ENCODE assay signal across 16 mouse cellular contexts in genomic region chr3:129892003-129892402, GRCm38 (mm10). TPM values are rescaled to one million over a fixed set of nuclear protein-coding genes. Genes with fewer than 3 reads are reported as not detected.
"Had no signal": no experiment of that assay in that cellular context is flagged by ENCODE, and none has a peak within 500 bp of the region (broad histone marks: within the 10 kb centered on the region; RNA-seq: fewer than 3 reads in every experiment).

No protein-coding gene starts in this region.

- H3K9me3 ChIP-seq: limb, embryonic 10.5 days; limb, embryonic 13.5 days; lung, embryonic 15.5 days; midbrain, embryonic 12.5 days; midbrain, embryonic 15.5 days; neural tube, embryonic 13.5 days had no signal

- H3K27me3 ChIP-seq: limb, embryonic 13.5 days; lung, embryonic 15.5 days; midbrain, embryonic 12.5 days; midbrain, embryonic 15.5 days; neural tube, embryonic 13.5 days had no signal

- H3K36me3 ChIP-seq: midbrain, embryonic 12.5 days had no signal

- H3K4me1 ChIP-seq: limb, embryonic 13.5 days; lung, embryonic 15.5 days; midbrain, embryonic 12.5 days; midbrain, embryonic 15.5 days; neural tube, embryonic 13.5 days had no signal

- H3K27ac ChIP-seq: limb, embryonic 10.5 days; limb, embryonic 13.5 days; lung, embryonic 15.5 days; midbrain, embryonic 12.5 days; midbrain, embryonic 15.5 days; neural tube, embryonic 13.5 days had no signal

- H3K4me3 ChIP-seq: limb, embryonic 10.5 days; limb, embryonic 13.5 days; lung, embryonic 15.5 days; midbrain, embryonic 12.5 days; midbrain, embryonic 15.5 days; neural tube, embryonic 13.5 days had no signal

- DNase-seq: kidney, adult 18-20 months; kidney, adult 9 months; kidney, postnatal 14 days; kidney, postnatal 4 days; lung, postnatal 10 days; lung, postnatal 4 days; retina, postnatal 1 day; right cerebral cortex, postnatal 25 days; thymus, postnatal 25 days had no signal

- H3K9ac ChIP-seq: limb, embryonic 13.5 days; lung, embryonic 15.5 days; midbrain, embryonic 12.5 days; midbrain, embryonic 15.5 days; neural tube, embryonic 13.5 days had no signal

- ATAC-seq: midbrain, embryonic 15.5 days had no signal

- H3K4me2 ChIP-seq: limb, embryonic 13.5 days; lung, embryonic 15.5 days; midbrain, embryonic 12.5 days; midbrain, embryonic 15.5 days; neural tube, embryonic 13.5 days had no signal

RNA-seq across cellular contexts. Expression of gene Cfi, which starts 56.3 kb away (rescaled TPM):
- polyA plus RNA-seq: spleen, adult 2 months had no signal
